Mouse (Mus musculus) forebrain, embryonic 10.5 days (tissue): ENCODE data around the gene Hspb3. TPM values are rescaled to one million over a fixed set of nuclear protein-coding genes. Genes with fewer than 3 reads are reported as not detected.

Experiments used
- DNase-seq: peaks from one replicate; pipeline ENCODE4 v3.0.0-alpha.2; 2017; ENCODE audit warnings: low spot score; ENCODE audit errors: extremely low spot score
- H3K27ac ChIP-seq: fragments of 300-500 bp; sonication (generic); 2 replicates; pipeline ENCODE4 v1.5.1; 2016; ENCODE audit warnings: mild to moderate bottlenecking
- H3K27me3 ChIP-seq: fragments of 300-500 bp; sonication (generic); 2 replicates; pipeline ENCODE4 v1.6.1; 2016; ENCODE audit warnings: mild to moderate bottlenecking; ENCODE audit not compliant: poor library complexity, severe bottlenecking
- H3K36me3 ChIP-seq: fragments of 300-500 bp; sonication (generic); replicated peaks from 2 replicates; pipeline ENCODE4 v1.6.1; 2016; ENCODE audit warnings: mild to moderate bottlenecking, moderate library complexity
- H3K4me1 ChIP-seq: fragments of 300-500 bp; sonication (generic); 2 replicates; pipeline ENCODE4 v1.6.1; 2016
- H3K4me3 ChIP-seq: fragments of 300-500 bp; sonication (generic); 2 replicates; pipeline ENCODE4 v1.5.1; 2016; ENCODE audit warnings: mild to moderate bottlenecking, moderate library complexity
- H3K9me3 ChIP-seq: fragments of 300-500 bp; sonication (generic); 2 replicates; pipeline ENCODE4 v1.6.1; 2016; ENCODE audit warnings: mild to moderate bottlenecking, moderate library complexity
- WGBS: fragments of 180-500 bp; shearing (Covaris S2); methylation state at CpG from one replicate; pipeline ENCODE4 v1.1.7; 2016; 5-methylcytosine and 5-hydroxymethylcytosine counted together
- polyA plus RNA-seq: library from polyadenylated mRNA; unstranded; fragments of >200 nt; fragmentation: Nextera tagmentation; extraction: Ambion mirVana; gene quantifications from 2 replicates; pipeline ENCODE4 v1.2.1, GENCODE M21; 2016

Hspb3 gene
- polyA plus RNA-seq, 1 experiment from 2014 or later = not detected

DNA sequence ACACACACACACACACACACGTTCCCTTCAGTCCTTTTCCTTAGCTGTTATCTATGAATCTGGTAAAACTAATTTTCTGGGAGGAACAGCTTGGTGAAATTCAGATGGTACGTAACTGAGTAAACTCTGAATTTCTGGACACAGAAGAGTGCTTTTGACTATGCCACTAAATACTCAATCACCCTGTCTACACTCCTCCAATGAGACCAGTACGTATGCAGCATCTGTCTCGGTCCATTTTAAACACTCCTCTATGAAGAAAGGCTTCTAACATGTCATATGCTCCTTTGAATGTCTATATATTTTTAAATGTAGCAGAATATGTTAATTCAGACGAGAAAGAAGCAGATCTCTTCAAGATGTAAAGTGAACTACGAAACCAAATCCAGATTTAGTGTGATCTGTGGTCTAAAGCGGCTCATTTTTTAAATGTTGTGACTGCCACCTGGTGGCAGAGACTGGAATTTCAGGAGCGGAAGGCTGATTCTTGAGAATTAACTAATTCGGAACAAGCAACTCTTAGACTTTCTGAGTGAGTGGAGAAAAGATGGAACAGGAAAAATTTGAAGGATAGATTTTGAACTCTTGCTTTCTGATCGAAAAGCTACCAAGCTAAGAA lies 6.1 kb upstream of the Hspb3 start:
- Histone ChIP-seq H3K4me3 (no peak overlapping the region), H3K27ac (no peak overlapping the region), H3K36me3 (no peaks in the 10 kb centered on the region), H3K9me3 (no peaks in the 10 kb centered on the region), H3K4me1 (no peaks in the 10 kb centered on the region), H3K27me3 (peaks cover 5% of the 10 kb centered on the region)
- DNase-seq = peak; percentile 69
- WGBS = 48% methylated on average over 10 of the region's 10 CpGs

DNA sequence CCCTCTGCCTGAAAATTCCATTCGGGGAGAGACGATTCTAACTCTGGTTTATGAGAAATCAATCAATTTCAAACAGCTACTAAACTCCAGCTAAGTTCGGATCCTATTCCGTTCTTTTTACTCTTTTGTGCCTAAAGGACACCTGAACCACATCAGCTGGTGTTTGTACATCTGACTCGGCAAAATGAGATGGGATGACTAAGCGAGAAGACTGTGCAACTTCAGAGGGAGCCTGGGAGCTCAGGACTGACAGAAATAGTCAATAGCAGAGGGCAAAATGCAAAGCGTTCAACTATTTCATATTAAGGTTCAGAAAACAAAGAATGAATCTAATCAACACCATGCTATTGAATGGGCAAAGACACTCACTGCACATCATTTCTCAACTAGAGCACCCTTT lies 407 bp upstream of the Hspb3 start:
- H3K4me3 ChIP-seq = no peak overlapping the region
- H3K27me3 ChIP-seq = peaks cover 2% of the 10 kb centered on the region
- peaks cover 12% of the 10 kb centered on the region for H3K4me1 ChIP-seq
- no peaks in the 10 kb centered on the region for H3K36me3 ChIP-seq
- WGBS = 86% methylated on average over 7 of the region's 7 CpGs
- no peaks in the 10 kb centered on the region for H3K9me3 ChIP-seq
- DNase-seq = no peak
- peak overlapping the region; percentile 58; the same call in 1 of the 2 replicates for H3K27ac ChIP-seq

DNA sequence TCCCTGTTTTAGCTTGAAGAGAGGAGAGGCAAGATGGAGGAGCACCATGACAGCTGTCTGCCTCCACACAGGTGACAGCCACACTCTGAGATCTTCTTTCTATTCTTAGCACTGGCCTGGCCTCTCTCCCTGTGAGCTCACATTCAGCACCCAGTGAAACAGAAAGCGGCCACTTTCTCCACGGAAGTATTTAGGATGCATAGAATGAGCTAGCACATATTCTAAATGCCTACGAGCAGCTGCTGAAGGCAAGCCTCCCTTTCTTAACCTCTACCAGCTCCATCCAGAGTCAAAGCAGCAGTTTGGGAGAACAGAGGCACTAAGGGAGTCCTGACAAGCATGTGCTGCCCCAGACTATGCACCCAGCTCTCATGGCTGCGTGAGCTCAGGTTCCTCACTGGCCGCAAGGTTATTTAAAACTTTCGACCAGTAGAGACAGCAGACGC lies 1.6 kb downstream of the Hspb3 start:
- no peaks in the 10 kb centered on the region for H3K27me3 ChIP-seq
- no peak for DNase-seq
- no peak overlapping the region for H3K4me3 ChIP-seq
- WGBS = 81% methylated on average over 7 of the region's 7 CpGs
- H3K4me1 ChIP-seq = peaks cover 12% of the 10 kb centered on the region
- H3K9me3 ChIP-seq = no peaks in the 10 kb centered on the region
- H3K36me3 ChIP-seq = no peaks in the 10 kb centered on the region
- H3K27ac ChIP-seq = no peak overlapping the region

DNA sequence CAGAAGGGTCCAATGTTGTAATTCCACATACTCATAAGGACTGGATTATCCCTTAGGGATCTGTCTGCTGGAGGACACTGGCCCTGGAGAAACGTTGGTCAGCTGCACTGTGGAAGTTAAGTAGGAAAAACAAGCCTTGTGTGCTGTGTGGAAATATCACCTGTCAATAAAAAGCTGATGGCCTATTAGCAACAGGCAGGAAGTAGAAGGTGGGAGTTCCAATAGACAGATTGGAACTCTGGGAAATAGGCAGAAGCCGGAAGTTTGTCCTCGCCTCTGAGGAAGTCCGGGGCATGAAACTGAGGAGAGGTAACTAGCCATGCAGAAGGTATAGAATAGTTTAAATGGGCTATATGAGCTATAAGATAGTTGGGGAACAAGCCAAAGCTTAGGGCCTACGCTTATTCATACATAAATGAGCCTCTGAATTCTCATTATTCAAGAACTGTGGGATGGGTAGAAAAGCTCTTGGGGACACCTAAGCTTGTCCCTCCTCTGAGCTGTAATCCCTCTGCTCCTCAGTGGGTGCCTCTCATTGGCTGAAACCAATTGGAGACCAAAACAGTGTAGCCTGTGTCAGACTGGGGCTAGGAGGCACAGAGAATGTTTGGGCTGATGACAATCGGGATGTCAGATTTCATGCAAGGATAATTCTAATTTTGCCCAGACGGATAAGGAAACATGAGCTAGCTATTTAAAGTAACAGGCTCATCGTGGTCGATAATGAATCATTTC lies 2.7 kb downstream of the Hspb3 start:
- Histone ChIP-seq H3K9me3 (no peaks in the 10 kb centered on the region), H3K27me3 (no peaks in the 10 kb centered on the region), H3K27ac (no peak overlapping the region), H3K36me3 (no peaks in the 10 kb centered on the region), H3K4me1 (peaks cover 12% of the 10 kb centered on the region), H3K4me3 (no peak overlapping the region)
- WGBS = 89% methylated on average over 9 of the region's 9 CpGs
- no peak for DNase-seq

DNA sequence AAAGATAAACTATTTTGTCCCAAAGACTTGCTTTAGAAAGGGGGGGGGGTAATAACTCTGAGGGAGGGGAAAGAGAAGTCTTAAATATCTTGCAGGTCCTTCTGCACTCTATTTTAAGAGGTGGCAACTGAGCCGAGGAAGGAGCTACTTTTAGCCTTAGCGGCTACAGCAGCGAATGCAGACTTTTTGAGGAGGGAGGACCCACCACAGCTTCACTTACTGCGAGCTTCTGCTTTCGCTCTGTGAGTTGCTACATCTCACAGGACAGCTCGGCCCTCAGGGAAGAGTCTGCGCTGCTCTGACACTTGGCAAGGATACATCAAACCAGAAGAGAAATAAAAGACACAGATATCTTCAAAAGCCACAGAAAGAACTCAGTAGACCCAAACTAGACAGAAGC lies 6.3 kb downstream of the Hspb3 start:
- H3K4me3 ChIP-seq = no peak overlapping the region
- DNase-seq = no peak
- 86% methylated on average over 7 of the region's 7 CpGs for WGBS

DNA sequence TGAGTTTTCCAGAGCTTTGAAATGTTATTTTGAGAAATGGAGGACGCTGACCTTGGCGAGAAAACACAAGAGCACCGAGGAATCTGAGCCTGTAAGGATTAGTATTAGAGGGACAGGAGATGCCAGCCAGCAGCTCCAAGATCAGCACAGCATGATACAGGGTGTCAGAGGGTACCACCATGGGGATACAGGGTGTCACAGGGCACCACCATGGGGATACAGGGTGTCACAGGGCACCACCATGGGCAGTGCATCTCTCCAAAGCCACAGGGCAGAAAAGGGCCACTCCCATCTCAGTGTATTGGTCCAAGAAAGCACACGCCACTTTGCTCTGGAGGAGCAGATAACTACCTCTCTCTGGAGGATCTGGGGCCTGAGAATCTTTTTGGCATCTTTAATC lies 6.8 kb downstream of the Hspb3 start:
- Histone ChIP-seq H3K27me3 (no peaks in the 10 kb centered on the region), H3K9me3 (no peaks in the 10 kb centered on the region), H3K4me3 (no peak overlapping the region), H3K36me3 (no peaks in the 10 kb centered on the region), H3K4me1 (no peaks in the 10 kb centered on the region), H3K27ac (no peak overlapping the region)
- 87% methylated on average over 4 of the region's 4 CpGs for WGBS
- DNase-seq = no peak

More for the DNA sequence above, 6.3 kb downstream of the Hspb3 start:
- no peak overlapping the region for H3K27ac ChIP-seq
- H3K36me3 ChIP-seq = no peaks in the 10 kb centered on the region
- H3K9me3 ChIP-seq = no peaks in the 10 kb centered on the region
- H3K27me3 ChIP-seq = no peaks in the 10 kb centered on the region
- no peaks in the 10 kb centered on the region for H3K4me1 ChIP-seq

DNA sequence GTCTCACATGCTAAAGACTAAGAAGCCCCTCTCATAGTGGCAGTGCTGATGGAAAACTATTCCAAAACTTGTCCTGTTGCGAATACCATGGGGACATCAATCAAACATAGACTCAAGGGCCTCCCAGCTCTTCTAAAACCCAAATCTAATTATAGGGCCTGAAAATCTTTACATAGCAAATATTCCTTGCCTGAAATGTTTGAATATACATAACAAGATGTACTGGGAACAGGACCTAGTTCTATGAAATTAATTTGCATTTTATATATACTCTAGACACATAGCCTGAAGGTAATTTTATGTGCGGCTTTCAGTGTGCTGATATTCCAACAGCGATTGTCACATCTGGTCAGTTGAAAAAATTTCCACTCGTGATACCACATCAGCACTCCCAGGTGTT lies 8.0 kb downstream of the Hspb3 start:
- 93% methylated on average over 4 of the region's 4 CpGs for WGBS

DNA sequence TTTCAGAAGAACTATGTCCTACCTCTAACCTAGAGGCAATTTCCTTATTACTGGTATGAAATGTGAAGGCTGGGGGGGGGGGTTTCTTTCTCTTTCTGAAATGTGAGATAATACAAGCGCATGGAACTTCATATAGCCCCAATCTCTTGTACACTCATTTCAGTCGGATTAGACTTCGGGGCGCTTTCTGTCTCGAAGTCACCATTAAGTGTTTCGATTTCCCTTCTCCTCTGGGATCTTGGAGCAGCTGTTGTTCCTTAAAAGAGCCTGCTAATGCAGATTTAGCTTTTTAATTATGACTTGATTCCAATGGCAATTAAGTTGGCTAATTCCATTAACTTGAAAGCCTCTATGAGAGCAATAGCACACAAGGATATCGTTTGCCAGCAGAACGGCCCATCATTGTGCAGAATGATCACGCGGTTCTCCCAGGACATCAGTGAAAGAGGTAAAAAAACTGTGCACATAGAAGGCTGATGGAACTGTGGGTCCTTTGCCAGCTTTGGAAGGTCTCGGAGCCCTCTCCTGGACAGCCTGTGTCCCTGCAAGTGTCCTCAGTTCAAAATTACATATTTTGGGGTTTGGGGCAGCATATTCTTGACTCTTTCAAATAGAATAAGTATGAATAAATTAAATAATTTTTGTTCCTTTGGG lies 22.4 kb downstream of the Hspb3 start:
- Histone ChIP-seq H3K4me1 (peaks cover 14% of the 10 kb centered on the region; the same call in 1 of the 2 replicates), H3K27me3 (no peaks in the 10 kb centered on the region), H3K9me3 (no peaks in the 10 kb centered on the region; the same call in 1 of the 2 replicates), H3K4me3 (no peak overlapping the region), H3K27ac (no peak overlapping the region), H3K36me3 (no peaks in the 10 kb centered on the region)
- 85% methylated on average over 11 of the region's 11 CpGs for WGBS
- DNase-seq = no peak

More for the DNA sequence above, 8.0 kb downstream of the Hspb3 start:
- H3K27me3 ChIP-seq = no peaks in the 10 kb centered on the region
- DNase-seq = no peak
- no peak overlapping the region for H3K4me3 ChIP-seq
- H3K9me3 ChIP-seq = no peaks in the 10 kb centered on the region
- H3K36me3 ChIP-seq = no peaks in the 10 kb centered on the region
- H3K4me1 ChIP-seq = no peaks in the 10 kb centered on the region
- H3K27ac ChIP-seq = no peak overlapping the region

DNA sequence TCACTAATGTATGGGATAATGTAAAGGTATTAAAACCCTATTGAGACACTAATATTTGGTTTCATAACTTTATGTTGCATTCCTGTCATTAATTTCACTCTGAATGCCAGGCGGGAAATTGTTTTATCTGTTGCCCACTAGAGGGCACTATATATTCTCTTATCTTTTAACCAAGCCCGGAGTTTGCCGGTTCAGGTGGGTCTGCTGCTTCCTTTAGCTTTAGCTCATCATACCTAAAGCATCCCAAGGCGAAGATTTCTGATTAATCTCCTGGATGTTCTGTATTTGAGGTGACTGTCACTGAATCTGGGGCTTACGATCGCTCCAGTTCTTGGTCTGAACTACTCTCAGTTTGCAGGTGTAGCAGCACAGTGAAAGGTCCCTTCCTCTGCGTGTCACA lies 24.6 kb downstream of the Hspb3 start:
- Histone ChIP-seq H3K27ac (no peak overlapping the region), H3K27me3 (no peaks in the 10 kb centered on the region), H3K4me3 (no peak overlapping the region), H3K36me3 (no peaks in the 10 kb centered on the region), H3K4me1 (peaks cover 14% of the 10 kb centered on the region; the same call in 1 of the 2 replicates), H3K9me3 (no peaks in the 10 kb centered on the region)
- no peak for DNase-seq
- WGBS = 31% methylated on average over 7 of the region's 7 CpGs

DNA sequence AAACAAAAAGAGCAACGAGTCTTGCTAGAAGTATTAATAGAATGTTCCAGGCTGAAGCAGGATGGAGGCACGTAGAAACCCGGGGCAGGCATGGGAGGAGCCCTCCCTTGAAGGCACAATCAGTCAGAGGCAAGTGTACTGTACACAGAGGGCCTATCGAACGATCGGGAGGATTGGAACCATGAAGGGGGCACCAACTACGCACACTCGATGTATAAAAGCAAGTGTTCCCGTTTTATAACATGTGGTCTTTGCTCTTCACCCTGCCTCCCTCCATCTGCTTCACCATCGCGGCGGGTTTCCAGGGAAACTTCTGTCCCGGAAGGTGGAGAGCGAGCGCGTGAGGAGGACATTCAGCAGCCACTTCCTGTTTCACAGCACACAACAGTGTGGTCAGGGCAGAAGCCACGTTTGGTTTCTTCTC lies 27.7 kb downstream of the Hspb3 start:
- Histone ChIP-seq H3K4me1 (peaks cover 14% of the 10 kb centered on the region; the same call in 1 of the 2 replicates), H3K27me3 (no peaks in the 10 kb centered on the region), H3K36me3 (no peaks in the 10 kb centered on the region), H3K27ac (no peak overlapping the region), H3K4me3 (no peak overlapping the region), H3K9me3 (no peaks in the 10 kb centered on the region)
- DNase-seq = no peak
- WGBS = 88% methylated on average over 17 of the region's 17 CpGs

DNA sequence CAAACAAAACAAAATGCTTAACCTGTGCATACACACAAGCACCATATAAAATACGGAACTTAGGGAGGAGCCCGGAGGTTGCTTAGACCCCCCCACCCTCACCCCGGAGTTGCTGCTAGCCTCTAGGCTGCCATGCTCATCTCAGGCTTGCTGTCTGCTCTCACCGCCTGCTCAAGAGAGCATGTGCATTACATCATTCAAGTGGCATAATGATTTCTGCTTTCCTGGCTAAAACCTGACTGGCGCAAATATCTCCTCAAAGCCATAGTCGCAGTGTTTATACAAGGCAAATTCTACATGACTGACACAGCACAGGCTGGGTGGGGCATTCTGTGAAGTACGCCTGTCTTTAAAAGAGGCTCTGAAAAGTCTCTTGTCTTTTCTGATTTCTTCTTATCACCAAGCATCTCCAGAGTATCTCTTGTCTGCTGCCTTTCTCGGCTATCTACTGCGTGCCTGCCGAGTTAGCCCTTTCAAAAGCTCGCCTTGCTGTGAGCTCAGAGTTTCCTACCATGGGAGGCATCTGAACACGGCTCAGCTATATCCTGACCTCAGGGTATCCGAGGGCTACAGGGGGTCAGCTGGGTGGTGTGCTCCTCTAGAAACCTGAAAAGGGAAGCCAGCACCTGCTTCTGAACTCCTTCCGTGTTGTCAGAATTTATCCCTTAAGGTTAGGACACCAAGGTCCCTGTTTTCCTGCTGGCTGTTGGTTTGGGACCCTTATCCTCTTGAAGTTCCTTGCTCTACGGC lies 28.6 kb downstream of the Hspb3 start:
- Histone ChIP-seq H3K9me3 (no peaks in the 10 kb centered on the region), H3K4me3 (no peak overlapping the region), H3K27ac (no peak overlapping the region), H3K27me3 (no peaks in the 10 kb centered on the region), H3K36me3 (no peaks in the 10 kb centered on the region), H3K4me1 (peaks cover 14% of the 10 kb centered on the region; the same call in 1 of the 2 replicates)
- WGBS = 88% methylated on average over 15 of the region's 15 CpGs
- no peak for DNase-seq

DNA sequence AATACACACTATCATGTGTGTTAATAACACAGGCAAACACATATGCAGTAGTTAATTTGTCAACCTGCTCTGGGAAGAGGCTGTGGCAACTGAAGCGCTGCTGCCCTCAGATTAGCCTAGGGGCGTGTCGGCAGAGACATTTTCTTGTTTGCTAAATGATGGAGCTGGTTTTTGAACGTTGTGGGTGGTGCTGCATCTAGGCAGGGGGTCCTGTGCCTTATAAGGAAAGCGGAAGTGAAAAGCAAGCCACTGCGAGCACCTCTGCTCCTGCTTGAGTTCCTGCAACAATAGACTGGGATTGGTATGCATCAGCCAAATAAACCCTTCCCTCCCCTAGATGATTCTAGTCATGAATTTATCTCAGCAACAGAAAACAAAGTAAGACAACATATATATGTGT lies 31.0 kb downstream of the Hspb3 start:
- H3K27me3 ChIP-seq = no peaks in the 10 kb centered on the region
- no peaks in the 10 kb centered on the region for H3K9me3 ChIP-seq
- H3K36me3 ChIP-seq = no peaks in the 10 kb centered on the region
- DNase-seq = no peak
- H3K4me1 ChIP-seq = peaks cover 13% of the 10 kb centered on the region; the same call in 1 of the 2 replicates
- no peak overlapping the region for H3K27ac ChIP-seq
- 53% methylated on average over 6 of the region's 6 CpGs for WGBS
- H3K4me3 ChIP-seq = no peak overlapping the region
